Mouse (Mus musculus): ENCODE data around the gene B4galnt2.

DNA sequence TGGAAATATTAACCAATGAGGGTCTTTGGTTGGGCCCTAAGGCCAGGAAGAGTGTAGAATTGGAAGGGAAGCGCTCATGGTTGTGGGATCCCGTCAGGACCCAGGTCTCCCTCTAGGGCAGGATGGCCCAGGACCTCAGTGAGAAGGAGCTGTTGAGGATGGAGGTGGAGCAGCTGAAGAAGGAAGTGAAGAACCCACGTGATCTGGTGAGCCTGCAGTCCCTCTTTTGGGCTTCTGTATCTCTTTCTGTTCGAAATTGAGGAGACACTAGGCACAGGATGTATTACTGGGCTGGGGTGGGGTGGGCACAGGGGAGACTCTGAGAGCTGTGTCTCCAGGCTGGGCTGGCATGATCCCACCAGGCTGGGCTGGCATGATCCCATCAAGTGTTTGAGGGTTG lies 69.8 kb downstream of the B4galnt2 start:
- TF ChIP-seq CTCF (IDR thresholded peaks at IDR 0.05; ENCODE audit: control insufficient read depth, insufficient read depth, insufficient read length): no peak
- TF ChIP-seq MAX (IDR thresholded peaks at IDR 0.05): no peak
